Mouse (Mus musculus): ENCODE results near the gene Adamts13. TPM values are rescaled to one million over a fixed set of nuclear protein-coding genes. Genes with fewer than 3 reads are reported as not detected.
A peak's percentile ranks its signal among the peaks of the same experiment; 100 is the strongest.

The Adamts13 gene
- total RNA-seq, 2 experiments from 2014 or later: not detected

DNA sequence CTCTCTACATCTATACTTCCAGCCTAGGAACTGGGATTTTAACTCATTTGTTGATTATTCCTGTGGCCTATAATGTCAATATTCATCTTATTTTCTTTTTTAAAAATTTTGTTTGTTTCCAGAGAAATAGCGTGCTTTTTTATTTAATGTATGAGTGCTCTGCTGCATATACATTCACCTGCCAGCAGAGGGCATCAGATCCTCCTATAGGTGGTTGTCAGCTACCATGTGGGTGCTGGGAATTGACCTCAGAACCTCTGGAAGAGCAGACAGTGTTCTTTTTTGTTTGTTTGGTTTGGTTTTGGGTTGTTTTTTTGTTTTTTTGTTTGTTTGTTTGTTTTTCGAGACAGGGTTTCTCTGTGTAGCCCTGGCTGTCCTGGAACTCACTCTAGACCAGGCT is 6.0 kb upstream of the Adamts13 start:
- no peak for DNase-seq

GRCm38 (mm10) chr2:26973960-26974359 is 744 bp downstream of the Adamts13 start:
- no peak for DNase-seq

DNA sequence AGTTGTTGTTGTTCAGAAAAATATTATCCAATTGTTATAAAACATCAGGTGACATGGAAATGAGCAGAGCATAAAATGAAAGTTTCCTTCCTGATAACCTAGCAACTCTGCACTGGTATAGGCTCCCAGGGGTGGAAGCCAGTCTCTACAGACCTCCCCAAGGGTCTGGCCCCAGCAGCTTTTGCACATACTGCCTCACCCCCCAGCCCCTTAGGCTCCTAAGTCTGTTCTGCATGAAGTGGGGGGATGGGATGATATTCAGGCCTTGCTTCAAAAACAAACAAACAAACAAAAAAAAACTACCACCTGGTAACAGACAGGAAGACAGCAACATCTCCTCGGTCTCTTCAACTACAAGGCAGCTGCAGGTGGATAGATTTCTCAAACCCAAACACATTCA is 7.1 kb downstream of the Adamts13 start:
- DNase-seq: no peak

DNA sequence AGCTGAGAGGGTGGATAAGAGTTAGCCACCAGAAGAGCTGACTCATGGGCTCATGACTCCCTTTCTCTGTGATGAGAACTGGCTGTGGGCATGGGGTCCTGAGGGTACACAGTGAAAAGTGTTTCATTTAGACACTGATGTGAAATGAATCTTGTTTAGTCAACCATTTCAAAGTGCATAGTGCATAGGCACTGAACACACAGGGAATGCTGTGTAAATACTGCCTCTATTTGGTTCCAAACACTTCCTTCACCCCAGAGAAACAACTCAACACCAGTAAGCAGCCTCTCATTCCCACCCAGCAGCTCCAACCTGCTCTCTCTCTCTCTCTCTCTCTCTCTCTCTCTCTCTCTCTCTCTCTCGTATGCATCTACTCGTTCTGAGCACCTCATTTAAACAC is 11.0 kb downstream of the Adamts13 start:
- DNase-seq: no peak

- DNase-seq: no peak
Observed at GRCm38 (mm10) chr2:26984640-26985039, 11.4 kb downstream of the Adamts13 start.

DNA sequence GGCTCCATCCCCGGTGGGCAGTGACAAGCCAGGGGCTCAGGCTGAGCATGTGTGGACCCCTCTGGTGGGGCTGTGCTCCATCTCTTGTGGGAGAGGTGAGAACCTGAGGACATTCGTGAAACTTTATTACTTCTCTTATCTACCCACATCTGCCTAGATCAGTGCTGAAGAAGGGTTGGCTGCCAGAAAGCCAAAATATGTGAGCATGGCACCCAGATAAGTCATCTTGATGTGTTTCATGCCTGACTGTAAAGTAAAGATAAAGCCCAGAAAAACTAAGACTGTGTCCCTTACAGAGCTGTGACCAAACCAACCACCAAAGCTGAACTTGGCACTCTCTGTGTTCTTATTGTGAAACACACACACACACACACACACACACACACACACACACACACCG is 20.7 kb downstream of the Adamts13 start:
- no peak for DNase-seq

DNA sequence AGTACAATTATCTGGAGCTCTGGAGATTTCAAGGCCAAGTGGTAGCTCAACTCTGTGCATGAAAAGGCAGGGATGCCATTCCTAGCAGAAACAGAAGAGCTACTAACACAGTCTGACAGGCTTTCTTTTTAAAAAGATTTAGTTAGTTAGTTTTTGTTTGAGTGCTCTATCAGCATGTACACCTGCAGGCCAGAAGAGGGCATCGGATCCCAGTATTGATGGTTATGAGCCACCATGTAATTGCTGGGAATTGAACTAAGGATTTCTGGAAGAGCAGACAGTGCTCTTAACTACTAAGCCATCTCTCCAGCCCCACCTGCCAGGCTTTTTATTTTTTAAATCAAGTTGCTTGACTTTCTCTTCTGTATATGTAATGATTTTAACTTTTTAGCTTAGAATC is 24.3 kb downstream of the Adamts13 start:
- no peak for DNase-seq

DNA sequence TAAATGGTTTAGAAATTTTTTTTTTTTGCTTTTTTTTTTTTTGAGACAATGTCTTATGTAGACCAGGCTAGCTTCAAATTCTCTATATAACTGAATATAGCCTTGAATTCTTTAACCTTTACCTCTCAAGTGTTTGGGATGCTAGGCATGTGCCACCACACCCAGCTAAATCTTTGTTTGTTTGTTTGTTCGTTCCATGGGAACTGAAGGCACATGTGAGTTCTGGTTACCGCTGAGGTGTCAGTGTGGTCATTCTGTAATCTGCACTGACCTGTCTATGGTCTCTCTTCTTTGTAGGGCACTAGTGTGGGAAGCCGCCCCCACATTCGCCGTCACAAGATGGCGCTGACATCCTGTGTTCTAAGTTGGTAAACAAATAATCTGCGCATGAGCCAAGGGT is 24.8 kb downstream of the Adamts13 start:
- DNase-seq: no peak

- DNase-seq: no peak
Observed at GRCm38 (mm10) chr2:27006255-27006654, 33.0 kb downstream of the Adamts13 start.

DNA sequence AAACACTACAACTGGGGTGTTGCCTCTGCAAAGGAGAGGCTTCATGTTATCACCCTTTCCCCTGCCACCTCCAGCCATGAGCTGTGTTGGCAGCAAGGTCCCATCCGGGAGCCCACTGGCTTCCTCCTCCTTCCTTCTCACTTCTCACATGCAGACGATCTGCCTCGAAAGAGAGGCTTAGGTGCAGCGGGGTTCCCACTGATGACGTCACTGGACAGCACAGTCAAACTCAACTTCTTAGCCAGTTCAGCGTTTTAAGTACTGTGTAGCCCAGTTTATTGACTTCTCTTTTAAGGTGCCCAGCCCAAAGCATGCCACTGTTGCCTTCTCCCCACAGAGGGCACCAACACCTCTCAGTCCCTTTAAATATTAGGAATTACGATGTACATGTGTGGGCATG is 34.5 kb downstream of the Adamts13 start:
- no peak for DNase-seq

GRCm38 (mm10) chr2:27009714-27010244 is 36.6 kb downstream of the Adamts13 start, which contains the start of gene Cacfd1:
Gene Cacfd1, plus strand, starts transcription at chr2:27009926.
- peak; percentile 91 to 93 for DNase-seq

- DNase-seq: peak; percentile 67 to 84
Observed at GRCm38 (mm10) chr2:27017802-27018201, 44.6 kb downstream of the Adamts13 start.

DNA sequence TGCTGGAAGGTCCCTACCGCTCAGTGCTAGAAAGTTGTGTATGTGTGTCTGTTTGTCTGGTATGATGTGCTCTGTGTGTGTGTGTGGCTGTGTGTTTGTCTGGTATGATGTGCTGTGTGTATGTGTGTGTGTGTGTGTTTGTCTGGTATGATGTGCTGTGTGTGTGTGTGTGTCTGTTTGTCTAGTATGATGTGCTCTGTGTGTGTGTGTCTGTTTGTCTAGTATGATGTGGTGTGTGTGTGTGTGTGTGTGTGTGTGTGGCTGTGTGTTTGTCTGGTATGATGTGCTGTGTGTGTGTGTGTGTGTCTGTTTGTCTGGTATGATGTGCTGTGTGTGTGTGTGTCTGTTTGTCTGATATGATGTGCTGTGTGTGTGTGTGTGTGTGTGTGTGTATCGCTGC is 46.3 kb downstream of the Adamts13 start:
- DNase-seq: no peak

- DNase-seq: no peak
Observed at GRCm38 (mm10) chr2:27021103-27021502, 47.9 kb downstream of the Adamts13 start.

- DNase-seq: no peak
Observed at GRCm38 (mm10) chr2:27022612-27023011, 49.4 kb downstream of the Adamts13 start.

GRCm38 (mm10) chr2:27024136-27024535 is 50.9 kb downstream of the Adamts13 start:
- DNase-seq: no peak

DNA sequence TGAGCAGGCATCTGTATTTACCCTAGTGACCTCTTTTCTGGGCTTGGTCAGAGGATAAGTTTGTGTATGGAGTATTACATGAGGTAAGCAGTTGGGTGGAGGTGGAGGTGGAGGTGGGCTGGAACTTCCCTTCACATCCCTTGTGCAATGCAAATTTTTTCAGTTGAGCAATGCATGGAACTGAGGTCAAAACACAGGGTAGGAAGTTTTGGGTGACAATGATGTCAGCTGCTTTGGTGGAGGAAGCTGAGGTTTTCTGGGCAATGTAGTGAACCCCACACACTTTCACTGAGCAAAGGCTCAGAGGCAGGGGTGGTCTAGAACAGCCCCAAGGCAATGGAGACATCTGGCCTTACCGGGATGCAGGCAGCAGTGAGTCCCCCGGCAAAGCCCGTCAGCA is 52.3 kb downstream of the Adamts13 start:
- DNase-seq: no peak

DNA sequence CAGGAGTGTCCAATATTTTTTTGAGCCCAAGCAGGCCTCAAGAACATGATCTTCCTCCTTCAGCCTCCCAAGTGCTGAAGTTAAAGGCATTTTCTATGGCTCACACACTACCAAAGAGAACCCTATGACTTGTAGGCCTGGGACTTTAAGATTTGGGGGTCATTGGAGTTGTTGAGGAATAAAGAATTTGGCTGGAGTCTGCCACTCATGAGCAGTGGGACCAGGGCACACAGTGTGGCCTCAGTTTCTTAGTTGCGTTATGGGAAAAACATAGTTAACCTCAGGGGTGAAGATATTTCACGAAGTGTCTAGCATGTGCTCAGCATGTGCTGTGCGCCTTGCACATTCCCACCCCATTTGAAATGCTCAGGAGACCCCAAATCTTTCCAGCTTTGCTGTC is 53.1 kb downstream of the Adamts13 start:
- DNase-seq: no peak

- no peak for DNase-seq
Observed at GRCm38 (mm10) chr2:27026857-27027617, 53.8 kb downstream of the Adamts13 start.

DNA sequence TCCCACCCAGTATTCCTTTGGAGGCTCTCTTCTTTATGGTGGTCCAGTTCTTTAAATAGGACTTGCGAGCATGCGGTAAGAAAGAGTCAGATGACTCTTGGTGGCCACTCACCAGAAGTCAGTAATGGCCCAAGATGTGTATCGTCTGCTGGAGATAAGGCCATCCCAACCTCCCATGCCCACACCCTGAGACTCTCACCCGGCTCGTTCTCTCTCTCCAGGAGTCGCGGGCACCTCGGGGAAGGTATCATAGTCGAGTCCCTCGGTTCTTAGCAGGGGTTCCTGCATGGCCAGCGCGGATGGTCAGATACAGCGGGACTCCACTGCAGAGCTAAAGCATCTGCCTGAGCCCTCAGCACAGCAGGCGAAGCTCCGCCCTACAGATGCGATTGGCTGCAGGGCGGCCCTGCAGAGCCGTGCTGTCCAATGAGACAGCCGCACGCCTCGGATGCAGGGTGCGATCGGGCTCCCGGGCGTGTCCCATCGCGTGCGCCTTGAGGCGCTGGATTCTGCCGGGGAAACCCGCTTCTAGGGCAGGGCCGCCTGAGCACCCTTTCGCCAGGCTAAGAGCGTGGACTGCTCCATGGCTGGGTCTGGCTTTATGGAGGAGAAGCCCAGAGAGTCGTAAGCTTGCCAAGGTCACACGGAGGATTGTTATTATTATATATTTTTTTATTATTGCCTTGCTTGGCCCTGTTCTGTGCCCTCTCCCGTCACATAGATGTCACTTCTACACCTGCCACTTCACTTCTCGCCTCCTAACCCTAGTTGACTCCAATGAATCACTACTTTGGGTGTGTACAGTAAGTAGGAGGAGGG is 54.6 kb downstream of the Adamts13 start, which contains the start of gene Slc2a6:
Gene Slc2a6 (minus strand): TSS at position 381 of the 819 bp plus-strand sequence.
- DNase-seq: peak; percentile 80 to 92

GRCm38 (mm10) chr2:27028437-27029015 is 55.3 kb downstream of the Adamts13 start:
- DNase-seq: peak in 1 of 2 experiments; percentile 45

- no peak for DNase-seq
Observed at GRCm38 (mm10) chr2:27032361-27032760, 59.1 kb downstream of the Adamts13 start.

- DNase-seq: no peak
Observed at GRCm38 (mm10) chr2:27036003-27036402, 62.8 kb downstream of the Adamts13 start.

All from heart, adult 18-20 months (tissue).